Mouse (Mus musculus): ENCODE data around the gene Ehd3. TPM values are rescaled to one million over a fixed set of nuclear protein-coding genes. Genes with fewer than 3 reads are reported as not detected.

The Ehd3 gene
- total RNA-seq (2014; fragmentation: Nextera tagmentation) (0.26 TPM in 1 of 2 replicates, not detected in the other), total RNA-seq (2017) (0.31 and 0.43 TPM in 2 replicates)

DNA sequence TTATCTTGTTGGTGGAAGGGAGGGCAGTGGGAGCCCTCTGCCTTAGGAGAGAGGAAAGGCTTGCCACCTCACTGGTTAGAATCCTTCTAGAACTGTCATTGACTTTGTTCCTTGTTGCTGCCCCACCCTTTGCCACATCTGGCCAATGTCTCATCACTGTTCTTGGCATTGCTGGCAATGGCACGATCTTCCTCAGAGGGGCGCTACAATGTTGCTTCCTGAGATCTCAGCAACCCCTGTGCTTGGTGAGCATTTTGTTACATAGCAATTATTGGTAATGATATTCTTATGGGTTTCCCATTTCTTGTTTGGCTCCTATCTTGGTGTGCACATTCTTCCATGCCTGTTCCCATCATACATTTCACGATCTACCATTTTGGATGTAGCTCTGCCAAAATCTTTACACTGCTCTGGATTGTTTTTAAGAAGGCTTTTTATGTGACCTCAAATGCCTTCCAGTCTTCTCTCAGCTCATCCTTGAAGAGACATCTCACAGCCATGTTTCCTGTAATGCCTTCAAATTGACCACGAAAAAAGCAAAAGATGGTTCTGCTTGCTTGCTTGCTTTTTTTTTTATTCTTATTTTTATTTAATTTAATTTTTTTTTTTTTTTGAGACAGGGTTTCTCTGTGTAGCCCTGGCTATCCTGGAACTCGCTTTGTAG is at the start of gene Ehd3:
Gene Ehd3 (plus strand): TSS at position 614 of the 664 bp plus-strand sequence.
- ATAC-seq (replicated peaks; ENCODE audit: poor library complexity, severe bottlenecking): no peak

- no peak for ATAC-seq (replicated peaks; ENCODE audit: poor library complexity, severe bottlenecking)
These were observed 33.0 kb upstream of the Ehd3 start for GRCm38 (mm10) chr17:73770964-73771363.

DNA sequence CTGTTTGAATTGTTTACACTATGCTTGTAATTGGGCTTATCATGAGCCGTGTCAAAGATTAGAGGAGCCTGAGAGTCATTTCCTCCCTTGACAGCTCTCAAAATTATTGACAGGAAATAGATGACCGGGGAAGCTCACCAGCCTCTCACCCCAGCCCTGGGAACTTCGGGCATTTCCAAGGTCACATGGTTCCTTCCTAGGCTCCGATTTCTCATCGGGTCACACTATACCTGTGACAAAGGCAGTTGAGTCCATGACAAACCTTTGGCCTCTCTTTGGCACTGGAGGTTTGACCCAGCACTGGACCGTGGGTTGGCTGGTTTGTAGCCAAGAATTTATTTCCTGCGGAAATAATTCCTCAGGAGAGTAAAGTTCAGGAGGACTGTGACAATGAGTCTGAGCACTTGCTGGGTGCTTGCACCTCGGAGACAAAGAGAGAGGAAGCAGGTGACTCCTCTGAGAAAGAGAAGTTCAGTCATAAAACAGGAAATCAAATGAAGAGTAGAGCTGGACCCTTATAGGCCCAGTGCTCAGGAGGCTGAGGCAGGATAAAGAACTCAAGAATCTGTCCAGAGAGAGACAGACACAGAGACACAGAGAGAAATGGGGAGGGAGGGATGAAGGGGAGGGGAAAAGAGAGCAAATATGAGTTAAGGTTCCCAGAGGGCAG is 17.2 kb upstream of the Ehd3 start:
- ATAC-seq (replicated peaks; ENCODE audit: poor library complexity, severe bottlenecking): no peak

DNA sequence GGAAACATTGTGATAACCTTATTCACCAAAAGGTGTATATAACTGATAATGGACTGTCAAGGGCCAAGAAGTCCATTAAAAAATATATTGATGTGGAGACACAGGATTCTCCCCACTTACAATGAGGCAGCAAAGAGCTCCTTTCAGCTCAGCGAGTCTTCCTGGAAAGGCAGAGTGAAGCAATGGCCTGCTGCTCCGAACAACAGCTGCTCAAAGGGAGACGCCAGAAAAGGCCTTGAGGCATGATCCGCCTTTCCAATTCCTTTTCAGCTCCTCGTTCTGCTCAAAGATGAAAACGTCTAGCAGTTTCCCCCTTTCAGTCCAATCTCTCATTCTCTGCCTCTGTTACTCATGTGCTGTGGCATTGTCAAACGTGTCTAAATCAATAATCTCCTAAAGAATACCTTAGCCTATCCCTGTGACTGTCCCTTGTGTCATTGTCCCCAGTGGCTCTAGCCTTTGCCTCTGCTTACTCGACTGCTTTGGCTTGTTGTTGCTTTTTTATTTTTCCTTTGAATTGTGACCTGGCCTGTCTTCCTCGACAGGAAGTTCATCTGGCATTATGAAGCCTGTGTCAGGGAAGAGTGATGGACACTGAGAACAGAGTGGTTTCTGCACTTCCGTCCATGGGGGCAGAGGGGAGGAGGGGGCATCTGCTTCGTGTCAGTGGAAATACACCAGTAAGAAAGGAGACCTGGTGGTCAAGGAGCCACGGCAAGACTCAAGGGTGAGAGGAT is 13.5 kb upstream of the Ehd3 start:
- ATAC-seq (replicated peaks; ENCODE audit: poor library complexity, severe bottlenecking): no peak

- no peak for ATAC-seq (replicated peaks; ENCODE audit: poor library complexity, severe bottlenecking)
These were observed 7.1 kb upstream of the Ehd3 start for GRCm38 (mm10) chr17:73796789-73797188.

GRCm38 (mm10) chr17:73797706-73798105 is 6.2 kb upstream of the Ehd3 start:
- no peak for ATAC-seq (replicated peaks; ENCODE audit: poor library complexity, severe bottlenecking)

DNA sequence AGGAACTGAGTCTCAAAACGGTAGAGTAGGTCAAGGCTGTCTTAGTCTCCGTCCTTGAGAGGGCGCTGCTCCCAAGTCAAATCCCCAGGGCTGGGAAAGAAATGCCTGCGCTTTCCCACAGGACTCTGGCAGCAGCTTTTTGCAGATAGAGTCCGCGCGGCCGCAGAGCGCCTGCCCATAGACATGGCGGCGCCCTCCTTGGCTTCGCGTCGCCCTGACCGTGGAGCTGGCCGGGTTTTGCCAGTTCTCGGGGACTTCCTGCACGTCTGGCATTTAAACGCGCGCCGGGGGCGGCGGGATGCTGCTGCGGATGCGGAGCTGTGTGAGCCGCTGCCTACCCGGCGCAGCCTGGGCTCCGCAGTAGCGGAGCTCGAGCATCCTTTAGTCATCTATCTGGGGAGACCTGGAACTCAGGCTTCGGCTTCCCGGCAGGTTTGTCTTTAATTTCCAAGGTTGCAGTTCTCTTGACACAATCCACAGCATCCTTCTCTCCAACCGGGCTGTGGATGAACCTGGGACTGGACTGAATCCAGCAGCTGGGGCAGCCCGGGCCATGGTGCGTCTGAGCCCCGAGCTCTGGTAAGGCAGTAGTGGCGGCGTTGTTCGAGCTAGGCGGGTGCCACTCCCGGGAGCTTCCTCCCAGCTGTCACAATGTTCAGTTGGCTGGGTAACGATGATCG is 798 bp downstream of the Ehd3 start:
- peak; percentile 85 for ATAC-seq (replicated peaks; ENCODE audit: poor library complexity, severe bottlenecking)

GRCm38 (mm10) chr17:73806331-73806730 is 2.4 kb downstream of the Ehd3 start:
- no peak for ATAC-seq (replicated peaks; ENCODE audit: poor library complexity, severe bottlenecking)

- no peak for ATAC-seq (replicated peaks; ENCODE audit: poor library complexity, severe bottlenecking)
These were observed 3.3 kb downstream of the Ehd3 start for GRCm38 (mm10) chr17:73807211-73807610.

DNA sequence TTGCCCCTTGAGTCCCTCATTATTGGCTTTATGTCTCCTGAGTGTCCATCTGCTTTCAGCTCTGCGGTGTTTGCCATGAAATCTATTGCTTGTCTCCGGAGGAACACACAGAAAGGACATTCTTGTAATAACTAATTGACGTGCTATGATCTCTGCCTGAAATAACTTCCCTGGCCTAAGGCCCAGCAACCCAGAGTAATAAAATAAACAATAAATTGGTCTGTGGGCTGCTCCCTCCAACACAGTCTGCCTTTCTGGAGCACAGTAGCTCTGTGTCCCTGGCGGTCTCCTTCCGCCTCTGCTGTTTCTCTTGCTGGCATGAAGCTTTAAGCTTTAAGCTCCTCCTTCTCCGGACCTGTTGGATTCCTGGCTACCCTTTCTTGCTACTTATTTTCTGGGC is 4.5 kb downstream of the Ehd3 start:
- ATAC-seq (replicated peaks; ENCODE audit: poor library complexity, severe bottlenecking): no peak

DNA sequence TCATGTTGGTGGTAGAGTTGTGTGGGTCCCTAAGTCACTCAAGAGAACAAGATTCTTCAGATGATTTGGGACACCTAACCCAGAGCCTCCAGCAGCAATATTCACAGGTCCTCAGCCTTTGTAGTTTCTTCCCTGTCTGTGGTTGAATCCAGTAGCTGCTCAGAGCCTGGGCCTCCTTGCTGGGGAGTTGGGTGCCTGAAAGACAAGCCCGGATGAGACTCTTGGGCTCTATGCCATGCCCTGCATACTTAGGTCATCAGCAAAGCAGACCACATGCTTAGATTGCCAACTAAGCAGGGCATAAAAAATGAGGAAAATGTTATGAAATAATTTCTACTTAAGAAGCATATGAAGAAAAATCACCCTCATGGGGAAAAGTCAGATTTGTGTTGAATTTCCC is 6.9 kb downstream of the Ehd3 start:
- no peak for ATAC-seq (replicated peaks; ENCODE audit: poor library complexity, severe bottlenecking)

GRCm38 (mm10) chr17:73811566-73811965 is 7.6 kb downstream of the Ehd3 start:
- no peak for ATAC-seq (replicated peaks; ENCODE audit: poor library complexity, severe bottlenecking)

DNA sequence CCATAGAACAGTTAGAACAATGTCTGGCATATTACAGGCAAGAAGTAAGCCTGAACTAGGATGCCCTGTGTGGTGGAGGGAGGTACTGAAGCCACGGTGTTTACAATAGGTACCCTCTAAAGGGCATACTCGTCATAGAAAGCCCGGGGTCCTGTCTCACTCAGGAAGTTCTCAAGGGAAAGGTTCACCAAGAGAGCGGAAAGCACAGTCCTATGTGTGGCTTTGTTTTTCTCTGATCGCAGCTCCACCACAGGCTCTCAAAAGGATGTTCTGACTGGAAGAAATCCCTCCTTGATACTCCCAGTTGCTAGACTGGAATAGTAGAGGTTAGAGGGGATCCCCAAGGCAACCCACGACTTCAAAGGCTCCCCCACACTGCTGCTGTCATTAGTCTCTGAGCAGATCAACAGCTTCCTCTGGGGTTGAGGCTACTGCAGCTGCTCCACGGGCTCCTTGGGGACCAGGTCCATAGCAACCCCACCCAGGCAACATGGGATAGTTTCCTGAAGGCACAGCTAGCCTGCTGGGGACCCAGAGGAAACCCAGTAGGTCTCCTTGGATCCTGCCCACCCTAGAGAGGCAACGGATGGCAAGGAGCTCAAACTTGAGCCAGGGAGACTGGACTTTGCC is 9.2 kb downstream of the Ehd3 start:
- no peak for ATAC-seq (replicated peaks; ENCODE audit: poor library complexity, severe bottlenecking)

DNA sequence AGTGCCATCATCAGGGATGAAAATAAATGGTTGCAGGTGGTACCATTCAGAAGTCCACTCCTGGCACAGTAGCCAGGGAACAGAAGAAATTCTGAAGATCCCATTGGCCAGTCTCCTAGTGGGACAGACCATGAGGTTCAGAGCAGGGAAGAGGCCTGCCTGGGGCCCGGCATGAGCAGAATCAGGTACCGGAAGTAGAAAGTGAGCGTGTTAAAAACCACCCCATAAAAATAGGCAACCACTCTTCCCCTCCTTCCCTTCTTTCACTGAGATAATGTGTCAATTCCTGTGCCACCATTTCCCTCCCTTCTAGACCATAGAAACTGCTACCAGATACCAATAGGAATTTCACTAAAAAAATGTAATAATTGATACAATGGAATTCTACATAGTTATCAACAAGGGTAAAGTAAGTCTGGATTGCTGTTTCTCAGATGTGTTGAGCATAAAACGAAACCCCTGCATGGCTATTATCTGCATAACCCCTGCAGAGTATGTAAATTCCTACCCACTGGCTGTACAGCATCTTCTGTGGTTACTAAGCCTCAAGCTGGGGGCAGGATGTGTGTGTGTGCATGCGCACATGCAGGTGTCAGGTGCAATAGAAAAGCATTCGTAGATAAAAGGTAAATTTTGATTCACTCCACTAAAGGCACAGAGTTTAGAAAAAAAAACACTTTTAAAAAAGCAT is 10.7 kb downstream of the Ehd3 start:
- ATAC-seq (replicated peaks; ENCODE audit: poor library complexity, severe bottlenecking): no peak

- ATAC-seq (replicated peaks; ENCODE audit: poor library complexity, severe bottlenecking): no peak
These were observed 13.9 kb downstream of the Ehd3 start for GRCm38 (mm10) chr17:73817697-73818380.

GRCm38 (mm10) chr17:73818936-73819335 is 15.0 kb downstream of the Ehd3 start:
- no peak for ATAC-seq (replicated peaks; ENCODE audit: poor library complexity, severe bottlenecking)

GRCm38 (mm10) chr17:73820726-73821125 is 16.8 kb downstream of the Ehd3 start:
- no peak for ATAC-seq (replicated peaks; ENCODE audit: poor library complexity, severe bottlenecking)

DNA sequence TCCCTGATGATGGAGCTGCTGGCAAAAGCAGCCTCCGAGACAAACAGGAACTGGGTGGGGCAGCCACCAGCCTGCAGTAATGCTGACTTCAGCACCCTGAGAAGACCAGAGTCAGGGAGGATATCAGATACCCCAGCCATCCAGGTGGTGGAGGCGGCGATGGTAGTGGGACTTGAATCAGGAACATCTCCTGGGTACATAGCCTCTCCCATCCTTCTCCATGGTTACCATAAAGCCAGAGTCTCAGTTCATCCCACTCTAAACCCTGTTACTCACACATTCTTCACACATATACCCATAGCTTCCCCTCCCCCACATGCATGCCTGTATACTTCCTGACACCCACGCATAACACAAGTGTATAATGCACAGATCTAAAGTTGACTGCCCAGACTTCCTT is 18.3 kb downstream of the Ehd3 start:
- no peak for ATAC-seq (replicated peaks; ENCODE audit: poor library complexity, severe bottlenecking)
